Mouse (Mus musculus): ENCODE measurements at regions not wholly inside any gene's neighbourhood (a gene's known extent, or its start where the extent isn't known, plus 50 kb on each side); places are given as distances from the start of the nearest gene placed in this dataset.
A peak's percentile ranks its signal among the peaks of the same experiment; 100 is the strongest.

- H3K4me3 ChIP-seq (ENCODE audit: low read length): no peak overlapping the region
- no peaks in the 10 kb centered on the region for H3K4me1 ChIP-seq (ENCODE audit: insufficient read depth, low read length)
- H3K27ac ChIP-seq (ENCODE audit: low read length): no peak overlapping the region
- 44% methylated on average over 2 of the region's 2 CpGs for WGBS
- no peak overlapping the region for H3K9ac ChIP-seq (replicated peaks; ENCODE audit: low read length)
- no peak for ATAC-seq (ENCODE audit: low FRiP score, low TSS enrichment)
- no peaks in the 10 kb centered on the region for H3K27me3 ChIP-seq (ENCODE audit: insufficient read depth, low read length)
- H3K9me3 ChIP-seq (ENCODE audit: low read length): no peaks in the 10 kb centered on the region
- H3K4me2 ChIP-seq (replicated peaks; ENCODE audit: low read depth, low read length): no peak overlapping the region
- H3K36me3 ChIP-seq (ENCODE audit: insufficient read depth, low read length): no peaks in the 10 kb centered on the region
Observed at GRCm38 (mm10) chr7:52594806-52595205, 579.3 kb upstream of the 1700015G11Rik start.

GRCm38 (mm10) chr7:52583135-52583534 is 567.6 kb upstream of the 1700015G11Rik start:
- no peaks in the 10 kb centered on the region for H3K36me3 ChIP-seq (ENCODE audit: insufficient read depth, low read length)
- H3K27me3 ChIP-seq (ENCODE audit: insufficient read depth, low read length): no peaks in the 10 kb centered on the region
- 33% methylated on average over 2 of the region's 2 CpGs for WGBS
- H3K27ac ChIP-seq (ENCODE audit: low read length): no peak overlapping the region
- no peak overlapping the region for H3K4me2 ChIP-seq (replicated peaks; ENCODE audit: low read depth, low read length)
- no peaks in the 10 kb centered on the region for H3K9me3 ChIP-seq (ENCODE audit: low read length)
- peak; percentile 15; the same call in 1 of the 2 replicates for ATAC-seq (ENCODE audit: low FRiP score, low TSS enrichment)
- no peak overlapping the region for H3K4me3 ChIP-seq (ENCODE audit: low read length)
- H3K4me1 ChIP-seq (ENCODE audit: insufficient read depth, low read length): no peaks in the 10 kb centered on the region
- no peak overlapping the region for H3K9ac ChIP-seq (replicated peaks; ENCODE audit: low read length)

All from kidney, embryonic 16.5 days (tissue).